Mouse (Mus musculus) lung, embryonic 16.5 days (tissue): ENCODE results near the gene Phldb2. TPM values are rescaled to one million over a fixed set of nuclear protein-coding genes. Genes with fewer than 3 reads are reported as not detected.

Experiments
- ATAC-seq: fragments of 200-750 bp; cut with Nextera tagmentation; 2 replicates; pipeline ENCODE4 v1.8.0; 2017; ENCODE audit warnings: low read depth, mild to moderate bottlenecking, moderate library complexity
- H3K27ac ChIP-seq: fragments of 300-500 bp; sonication (generic); 2 replicates; pipeline ENCODE4 v1.5.1; 2014; ENCODE audit warnings: mild to moderate bottlenecking, control low read depth, low read length
- H3K27me3 ChIP-seq: fragments of 300-500 bp; sonication (generic); 2 replicates; pipeline ENCODE4 v1.6.1; 2014; ENCODE audit warnings: low read depth, low read length, mixed read lengths; ENCODE audit not compliant: control insufficient read depth, insufficient read depth
- H3K36me3 ChIP-seq: fragments of 300-500 bp; sonication (generic); 2 replicates; pipeline ENCODE4 v1.6.1; 2014; ENCODE audit warnings: low read length; ENCODE audit not compliant: control insufficient read depth, insufficient read depth
- H3K4me1 ChIP-seq: fragments of 300-500 bp; sonication (generic); replicated peaks from 2 replicates; pipeline ENCODE4 v1.6.1; 2014; ENCODE audit warnings: low read length, mixed read lengths; ENCODE audit not compliant: control insufficient read depth, insufficient read depth
- H3K4me2 ChIP-seq: fragments of 300-500 bp; sonication (generic); 2 replicates; pipeline ENCODE4 v1.6.1; 2014; ENCODE audit warnings: low read depth, low read length, control low read depth
- H3K4me3 ChIP-seq: fragments of 300-500 bp; sonication (generic); 2 replicates; pipeline ENCODE4 v1.5.1; 2014; ENCODE audit warnings: mild to moderate bottlenecking, low read length, control low read depth
- H3K9ac ChIP-seq: fragments of 300-500 bp; sonication (generic); 2 replicates; pipeline ENCODE4 v1.6.1; 2014; ENCODE audit warnings: low read length, control low read depth
- H3K9me3 ChIP-seq: fragments of 300-500 bp; sonication (generic); 2 replicates; pipeline ENCODE4 v1.6.1; 2016; ENCODE audit warnings: low read length; ENCODE audit not compliant: control insufficient read depth
- WGBS: fragments of 180-500 bp; shearing (Covaris S2); extraction: QIAGEN DNeasy Blood & Tissue Kit; methylation state at CpG from one replicate; pipeline ENCODE4 v1.1.7; 2014; 5-methylcytosine and 5-hydroxymethylcytosine counted together
- polyA plus RNA-seq: library from polyadenylated mRNA; unstranded; fragments of >200 nt; fragmentation: Nextera tagmentation; extraction: Ambion mirVana; gene quantifications from 2 replicates; pipeline ENCODE4 v1.2.1, GENCODE M21; 2015

Phldb2 gene
- polyA plus RNA-seq, 1 experiment from 2014 or later, result 59.4 TPM

GRCm38 (mm10) chr16:45922546-45923229, 30.7 kb downstream of the Phldb2 start:
- peak; percentile 49; the same call in 1 of the 2 replicates for ATAC-seq
- Histone ChIP-seq H3K4me1 (peaks cover 44% of the 10 kb centered on the region), H3K4me2 (no peak overlapping the region), H3K36me3 (no peaks in the 10 kb centered on the region), H3K4me3 (no peak overlapping the region), H3K9me3 (no peaks in the 10 kb centered on the region), H3K27me3 (no peaks in the 10 kb centered on the region), H3K27ac (peak overlapping the region; percentile 64), H3K9ac (no peak overlapping the region)
- 53% methylated on average over 8 of the region's 8 CpGs for WGBS

GRCm38 (mm10) chr16:45919572-45919971, 33.8 kb downstream of the Phldb2 start:
- no peaks in the 10 kb centered on the region for H3K27me3 ChIP-seq
- peak; percentile 34; the same call in 1 of the 2 replicates for ATAC-seq
- no peak overlapping the region for H3K27ac ChIP-seq
- 51% methylated on average over 8 of the region's 8 CpGs for WGBS
- H3K4me3 ChIP-seq, result no peak overlapping the region
- no peaks in the 10 kb centered on the region for H3K9me3 ChIP-seq
- no peaks in the 10 kb centered on the region for H3K36me3 ChIP-seq
- H3K4me2 ChIP-seq, result no peak overlapping the region
- peaks cover 29% of the 10 kb centered on the region for H3K4me1 ChIP-seq
- H3K9ac ChIP-seq, result no peak overlapping the region

GRCm38 (mm10) chr16:45903595-45903994, 49.8 kb downstream of the Phldb2 start:
- Histone ChIP-seq H3K9me3 (no peaks in the 10 kb centered on the region), H3K4me1 (no peaks in the 10 kb centered on the region), H3K9ac (no peak overlapping the region), H3K4me3 (no peak overlapping the region), H3K27me3 (no peaks in the 10 kb centered on the region), H3K4me2 (no peak overlapping the region), H3K27ac (no peak overlapping the region), H3K36me3 (no peaks in the 10 kb centered on the region)
- WGBS, result 84% methylated on average over 8 of the region's 8 CpGs
- ATAC-seq, result no peak

GRCm38 (mm10) chr16:45898459-45898858, 54.9 kb downstream of the Phldb2 start:
- H3K9ac ChIP-seq, result no peak overlapping the region
- 57% methylated on average over 3 of the region's 3 CpGs for WGBS
- no peaks in the 10 kb centered on the region for H3K36me3 ChIP-seq
- no peak overlapping the region for H3K4me3 ChIP-seq
- H3K9me3 ChIP-seq, result no peaks in the 10 kb centered on the region
- peaks cover 6% of the 10 kb centered on the region for H3K4me1 ChIP-seq
- ATAC-seq, result no peak
- H3K27me3 ChIP-seq, result no peaks in the 10 kb centered on the region
- H3K4me2 ChIP-seq, result no peak overlapping the region
- H3K27ac ChIP-seq, result no peak overlapping the region

- no peaks in the 10 kb centered on the region for H3K27me3 ChIP-seq
- no peak overlapping the region for H3K27ac ChIP-seq
- peaks cover 11% of the 10 kb centered on the region for H3K4me1 ChIP-seq
- 76% methylated on average over 2 of the region's 2 CpGs for WGBS
- H3K4me3 ChIP-seq, result no peak overlapping the region
- no peak overlapping the region for H3K4me2 ChIP-seq
- ATAC-seq, result no peak
- no peaks in the 10 kb centered on the region for H3K36me3 ChIP-seq
- H3K9me3 ChIP-seq, result no peaks in the 10 kb centered on the region
- no peak overlapping the region for H3K9ac ChIP-seq
Measured at GRCm38 (mm10) chr16:45896587-45896986, 56.8 kb downstream of the Phldb2 start.

- Histone ChIP-seq H3K27ac (no peak overlapping the region), H3K4me2 (no peak overlapping the region), H3K27me3 (no peaks in the 10 kb centered on the region), H3K9me3 (no peaks in the 10 kb centered on the region), H3K9ac (no peak overlapping the region), H3K4me1 (peaks cover 11% of the 10 kb centered on the region), H3K36me3 (no peaks in the 10 kb centered on the region), H3K4me3 (no peak overlapping the region)
- 74% methylated on average over 5 of the region's 5 CpGs for WGBS
- no peak for ATAC-seq
Measured at GRCm38 (mm10) chr16:45894998-45895397, 58.4 kb downstream of the Phldb2 start.

GRCm38 (mm10) chr16:45893796-45894195, 59.6 kb downstream of the Phldb2 start:
- 81% methylated on average over 2 of the region's 2 CpGs for WGBS
- H3K9me3 ChIP-seq, result no peaks in the 10 kb centered on the region
- H3K27ac ChIP-seq, result 0 out of 2 replicates have a peak overlapping the region, but pooled peaks have one; percentile 13
- H3K4me1 ChIP-seq, result peaks cover 11% of the 10 kb centered on the region
- no peaks in the 10 kb centered on the region for H3K27me3 ChIP-seq
- no peak overlapping the region for H3K4me3 ChIP-seq
- H3K36me3 ChIP-seq, result no peaks in the 10 kb centered on the region
- no peak for ATAC-seq
- no peak overlapping the region for H3K4me2 ChIP-seq
- H3K9ac ChIP-seq, result no peak overlapping the region

- H3K27me3 ChIP-seq, result no peaks in the 10 kb centered on the region
- peak; percentile 50 for ATAC-seq
- H3K27ac ChIP-seq, result peak overlapping the region; percentile 25; the same call in 1 of the 2 replicates
- H3K36me3 ChIP-seq, result no peaks in the 10 kb centered on the region
- H3K9ac ChIP-seq, result no peak overlapping the region
- H3K9me3 ChIP-seq, result no peaks in the 10 kb centered on the region
- H3K4me1 ChIP-seq, result peaks cover 11% of the 10 kb centered on the region
- no peak overlapping the region for H3K4me3 ChIP-seq
- no peak overlapping the region for H3K4me2 ChIP-seq
- 21% methylated on average over 1 of the region's 1 CpGs for WGBS
Measured at GRCm38 (mm10) chr16:45892928-45893327, 60.5 kb downstream of the Phldb2 start.

GRCm38 (mm10) chr16:45890471-45891200, 62.8 kb downstream of the Phldb2 start:
- WGBS, result 62% methylated on average over 4 of the region's 4 CpGs

More at GRCm38 (mm10) chr16:45890471-45891200, 62.8 kb downstream of the Phldb2 start:
- H3K4me2 ChIP-seq, result no peak overlapping the region
- H3K4me1 ChIP-seq, result peaks cover 11% of the 10 kb centered on the region
- ATAC-seq, result no peak
- no peaks in the 10 kb centered on the region for H3K9me3 ChIP-seq
- H3K36me3 ChIP-seq, result no peaks in the 10 kb centered on the region
- no peak overlapping the region for H3K4me3 ChIP-seq
- H3K9ac ChIP-seq, result no peak overlapping the region
- H3K27ac ChIP-seq, result no peak overlapping the region
- no peaks in the 10 kb centered on the region for H3K27me3 ChIP-seq
